Mouse (Mus musculus) thymus, postnatal 25 days (tissue): ENCODE results near the gene Vps41.

Experiments used
- DNase-seq: peaks from one replicate; pipeline ENCODE4 v3.0.0; 2022

The Vps41 gene

GRCm38 (mm10) chr13:18896789-18897188 is 179.7 kb downstream of the Vps41 start:
- no peak for DNase-seq

DNA sequence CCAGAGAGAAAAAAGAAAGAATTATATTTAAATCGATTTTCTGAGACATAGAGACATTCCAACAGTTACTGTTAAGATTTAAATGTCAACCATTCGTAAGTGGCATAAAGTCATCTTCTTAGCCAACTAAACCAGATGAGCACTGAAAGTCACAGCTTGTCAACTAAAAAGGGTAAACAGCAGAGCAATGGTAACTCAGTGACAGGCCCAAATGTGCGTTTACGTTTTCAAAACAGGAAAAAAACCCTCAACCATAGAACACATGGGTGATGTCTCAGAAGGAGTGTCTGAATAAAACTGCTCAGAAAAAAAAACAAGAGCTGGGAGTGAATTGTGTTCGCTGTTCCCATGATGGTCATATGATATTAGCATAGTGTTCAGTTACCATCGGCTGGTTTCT is 186.5 kb downstream of the Vps41 start:
- no peak for DNase-seq

DNA sequence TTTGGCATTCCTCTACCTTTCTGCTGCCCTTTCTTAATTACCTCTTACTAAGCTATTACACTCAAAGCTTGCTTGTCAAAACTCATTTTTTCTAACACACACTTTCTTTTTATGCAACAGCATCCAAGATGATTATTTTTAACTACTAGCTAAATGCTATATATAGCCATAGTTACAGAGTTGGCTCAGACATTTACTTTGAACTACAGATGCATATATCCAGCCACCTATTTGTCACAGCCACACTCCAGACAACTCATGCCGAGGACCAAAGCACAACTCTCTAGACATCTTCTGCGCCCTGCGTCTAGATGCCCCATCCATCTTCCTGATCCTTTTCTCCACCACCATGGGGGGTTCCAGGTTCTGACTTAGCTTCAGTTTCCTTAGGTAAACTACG is 197.7 kb downstream of the Vps41 start:
- no peak for DNase-seq
